Mouse (Mus musculus) left cerebral cortex, adult 2 months (tissue): Measurements from ENCODE around the gene Zkscan17. TPM values are rescaled to one million over a fixed set of nuclear protein-coding genes. Genes with fewer than 3 reads are reported as not detected.

Experiments used
- DNase-seq, 2 experiments: peaks; one replicate each; pipeline ENCODE4 v3.0.0; 2021 to 2022; ENCODE audit warnings: low spot score in 2 of 2, mixed read lengths in 1 of 2; ENCODE audit errors: extremely low spot score in 1 of 2
- H3K27ac ChIP-seq: fragments of 200-600 bp; 2 replicates; pipeline ENCODE4 v1.8.1; 2022
- H3K4me3 ChIP-seq: fragments of 200-600 bp; 2 replicates; pipeline ENCODE4 v1.8.1; 2022
- CTCF ChIP-seq: fragments of 200-600 bp; IDR thresholded peaks from 2 replicates; pipeline ENCODE4 v1.8.1; 2022; ENCODE audit warnings: antibody characterized with exemption, mild to moderate bottlenecking, moderate library complexity
- intact Hi-C: fragments of 180-260 bp; cut with DNase I; formaldehyde crosslinking; loops from one replicate; pipeline ENCODE4 v1.15.1; 2025
- total RNA-seq, 2 experiments: library from RNA; stranded (reverse); gene quantifications; 2 replicates each; pipeline ENCODE4 v1.2.3; 2021

The Zkscan17 gene
- total RNA-seq, 2 experiments from 2014 or later: 8.2 to 11.7 TPM

- no peak for TF ChIP-seq CTCF
- no peak for DNase-seq
- H3K4me3 ChIP-seq: no peak within 1 kb of the TSS
- H3K27ac ChIP-seq: peak within 1 kb of the TSS; percentile 54; the same call in 1 of the 2 replicates
- intact Hi-C loops: no loop called here
These were observed 14.8 kb upstream of the Zkscan17 start, which contains the start of gene Nlrp3 for GRCm38 (mm10) chr11:59541324-59541723. TSS of gene Nlrp3 (plus strand) at chr11:59541568.

GRCm38 (mm10) chr11:59540123-59540522, 13.6 kb upstream of the Zkscan17 start:
- Histone ChIP-seq H3K4me3 (no peak overlapping the region), H3K27ac (no peak overlapping the region)
- TF ChIP-seq CTCF: no peak
- intact Hi-C loops: no loop called here
- DNase-seq: no peak

- intact Hi-C loops: no loop called here
- H3K4me3 ChIP-seq: no peak overlapping the region
- peak; percentile 33 to 45 for DNase-seq
- TF ChIP-seq CTCF: peak; percentile 38
- no peak overlapping the region for H3K27ac ChIP-seq
These were observed 11.8 kb upstream of the Zkscan17 start for GRCm38 (mm10) chr11:59538387-59538786.

GRCm38 (mm10) chr11:59537218-59538130, 10.9 kb upstream of the Zkscan17 start:
- Histone ChIP-seq H3K27ac (no peak overlapping the region), H3K4me3 (no peak overlapping the region)
- intact Hi-C loops: no loop called here
- no peak for DNase-seq
- peak; percentile 50 for TF ChIP-seq CTCF

GRCm38 (mm10) chr11:59531562-59531961, 5.0 kb upstream of the Zkscan17 start:
- no peak for TF ChIP-seq CTCF
- Histone ChIP-seq H3K27ac (no peak overlapping the region), H3K4me3 (no peak overlapping the region)
- intact Hi-C loops: no loop called here
- DNase-seq: no peak

GRCm38 (mm10) chr11:59530870-59531535, 4.5 kb upstream of the Zkscan17 start:
- no peak overlapping the region for H3K4me3 ChIP-seq
- peak in 1 of 2 experiments; percentile 40 for DNase-seq
- no peak; the same call in 1 of the 2 replicates for TF ChIP-seq CTCF
- H3K27ac ChIP-seq: no peak overlapping the region
- intact Hi-C loops: no loop called here

- intact Hi-C loops: no loop called here
These were observed 3.7 kb upstream of the Zkscan17 start for GRCm38 (mm10) chr11:59530221-59530620.

GRCm38 (mm10) chr11:59525237-59525636, 1.3 kb downstream of the Zkscan17 start:
- no peak overlapping the region for H3K27ac ChIP-seq
- peak; percentile 98 for TF ChIP-seq CTCF
- DNase-seq: peak; percentile 80 to 82
- intact Hi-C loops: loop anchor here (1.0 to 10.0 kb wide), 3 partner anchors 44 to 230 kb away; no protein-coding TSS in a partner anchor
- no peak overlapping the region for H3K4me3 ChIP-seq

More at GRCm38 (mm10) chr11:59530221-59530620, 3.7 kb upstream of the Zkscan17 start:
- Histone ChIP-seq H3K27ac (no peak overlapping the region), H3K4me3 (no peak overlapping the region)
- DNase-seq: no peak
- no peak for TF ChIP-seq CTCF

- peak; percentile 9 for TF ChIP-seq CTCF
- Histone ChIP-seq H3K27ac (no peak overlapping the region), H3K4me3 (no peak overlapping the region)
- intact Hi-C loops: loop anchor here (10.0 kb wide), 1 partner anchor 231 kb away; no protein-coding TSS in a partner anchor
- DNase-seq: no peak
These were observed 2.4 kb downstream of the Zkscan17 start for GRCm38 (mm10) chr11:59524150-59524549.

GRCm38 (mm10) chr11:59519741-59520495, 6.6 kb downstream of the Zkscan17 start:
- intact Hi-C loops: loop anchor here (10.0 kb wide), 1 partner anchor 235 kb away; no protein-coding TSS in a partner anchor
- DNase-seq: no peak
- Histone ChIP-seq H3K4me3 (no peak overlapping the region), H3K27ac (no peak overlapping the region)
- TF ChIP-seq CTCF: no peak

- no peak for DNase-seq
- intact Hi-C loops: no loop called here
- H3K4me3 ChIP-seq: no peak overlapping the region
- no peak for TF ChIP-seq CTCF
- no peak overlapping the region for H3K27ac ChIP-seq
These were observed 8.3 kb downstream of the Zkscan17 start for GRCm38 (mm10) chr11:59518226-59518625.
